Mouse (Mus musculus) gastrocnemius, postnatal 10 days (tissue): Measurements from ENCODE around the gene Asb6. TPM values are rescaled to one million over a fixed set of nuclear protein-coding genes. Genes with fewer than 3 reads are reported as not detected.

Source experiments
- DNase-seq: peaks from one replicate; pipeline ENCODE4 v3.0.0; 2021; ENCODE audit warnings: mixed read lengths
- long read RNA-seq, 2 experiments: library from polyadenylated mRNA; stranded (forward); transcript quantifications; one replicate each; pipeline ENCODE4 v2.0.0; 2021
- total RNA-seq, 2 experiments: library from RNA; stranded (reverse); gene quantifications; 2 replicates each; pipeline ENCODE4 v1.2.3; 2021

Asb6 gene
- 1 to 10 TPM; 8.9 to 9.0 TPM for total RNA-seq
- long read RNA-seq, experiment 1, full-length matches to known transcripts: 17 of 20 reads
- long read RNA-seq, experiment 1, partial matches to known transcripts: 2 of 20 reads
- long read RNA-seq, experiment 1, other reads (novel, unspliced or antisense): 1 of 20 reads
- long read RNA-seq, experiment 2, full-length matches to known transcripts: 20 of 24 reads
- long read RNA-seq, experiment 2, partial matches to known transcripts: 1 of 24 reads
- long read RNA-seq, experiment 2, other reads (novel, unspliced or antisense): 3 of 24 reads

- DNase-seq: no peak
Observed at GRCm38 (mm10) chr2:30830283-30830795, at the start of gene Asb6. Gene Asb6 (minus strand): TSS chr2:30830333.

GRCm38 (mm10) chr2:30879481-30879880 lies 49.3 kb upstream of the Asb6 start:
- no peak for DNase-seq

- peak; percentile 56 for DNase-seq
Observed at GRCm38 (mm10) chr2:30875621-30876432, 45.7 kb upstream of the Asb6 start.

GRCm38 (mm10) chr2:30875096-30875495 lies 45.0 kb upstream of the Asb6 start:
- no peak for DNase-seq

- no peak for DNase-seq
Observed at GRCm38 (mm10) chr2:30874445-30874844, 44.3 kb upstream of the Asb6 start.

GRCm38 (mm10) chr2:30872669-30873068 lies 42.5 kb upstream of the Asb6 start:
- no peak for DNase-seq

GRCm38 (mm10) chr2:30870863-30871262 lies 40.7 kb upstream of the Asb6 start:
- DNase-seq: peak; percentile 48

GRCm38 (mm10) chr2:30865426-30865825 lies 35.3 kb upstream of the Asb6 start:
- no peak for DNase-seq

GRCm38 (mm10) chr2:30864968-30865381 lies 34.8 kb upstream of the Asb6 start:
- DNase-seq: peak; percentile 45

GRCm38 (mm10) chr2:30863574-30863973 lies 33.4 kb upstream of the Asb6 start:
- no peak for DNase-seq

- DNase-seq: no peak
Observed at GRCm38 (mm10) chr2:30862081-30862480, 31.9 kb upstream of the Asb6 start.

- DNase-seq: no peak
Observed at GRCm38 (mm10) chr2:30859782-30860181, 29.6 kb upstream of the Asb6 start.

GRCm38 (mm10) chr2:30857076-30857475 lies 26.9 kb upstream of the Asb6 start:
- no peak for DNase-seq

- no peak for DNase-seq
Observed at GRCm38 (mm10) chr2:30852771-30853313, 22.7 kb upstream of the Asb6 start.

- DNase-seq: no peak
Observed at GRCm38 (mm10) chr2:30850581-30850980, 20.4 kb upstream of the Asb6 start.

- DNase-seq: no peak
Observed at GRCm38 (mm10) chr2:30848184-30848583, 18.1 kb upstream of the Asb6 start.

- DNase-seq: no peak
Observed at GRCm38 (mm10) chr2:30846723-30847122, 16.6 kb upstream of the Asb6 start.

- DNase-seq: no peak
Observed at GRCm38 (mm10) chr2:30846236-30846635, 16.1 kb upstream of the Asb6 start.

- DNase-seq: peak; percentile 43
Observed at GRCm38 (mm10) chr2:30845152-30846070, 15.3 kb upstream of the Asb6 start.

- DNase-seq: no peak
Observed at GRCm38 (mm10) chr2:30842615-30843014, 12.5 kb upstream of the Asb6 start.

GRCm38 (mm10) chr2:30836238-30836990 lies 6.3 kb upstream of the Asb6 start:
- peak; percentile 40 for DNase-seq
